In genomic region chr1:134079477-134080163, GRCm38 (mm10) we compare ENCODE assay signal across 8 mouse cellular contexts. TPM values are rescaled to one million over a fixed set of nuclear protein-coding genes. Genes with fewer than 3 reads are reported as not detected.
DNase-seq lines count a peak whose midpoint lies in the region; ATAC-seq and TF ChIP-seq lines count a peak whose summit lies in the region.

No protein-coding gene starts in this region.

- TF ChIP-seq POLR2A in olfactory bulb, adult 2 months (IDR thresholded peaks at IDR 0.05; ENCODE audit: insufficient read depth, low read depth, low read length): no peak

- peak overlapping the region; percentile 91 for H3K4me3 ChIP-seq in forebrain, embryonic 15.5 days
- H3K4me3 ChIP-seq in hindbrain, postnatal 0 days (ENCODE audit: low read length): peak overlapping the region; percentile 84
- peak overlapping the region; percentile 84 for H3K4me3 ChIP-seq in liver, embryonic 15.5 days (replicated peaks)
- peak overlapping the region; percentile 88 for H3K4me3 ChIP-seq in olfactory bulb, adult 2 months (ENCODE audit: insufficient read depth, low read depth, low read length)

- H3K27me3 ChIP-seq in forebrain, embryonic 15.5 days: no peaks in the 10 kb centered on the region
- H3K27me3 ChIP-seq in hindbrain, postnatal 0 days (ENCODE audit: insufficient read depth, low read length): no peaks in the 10 kb centered on the region
- H3K27me3 ChIP-seq in liver, embryonic 15.5 days: no peaks in the 10 kb centered on the region

- H3K27ac ChIP-seq in forebrain, embryonic 15.5 days (replicated peaks): peak overlapping the region; percentile 92
- peak overlapping the region; percentile 77 for H3K27ac ChIP-seq in hindbrain, postnatal 0 days
- H3K27ac ChIP-seq in liver, embryonic 15.5 days (replicated peaks): peak overlapping the region; percentile 93
- peak overlapping the region; percentile 92 for H3K27ac ChIP-seq in olfactory bulb, adult 2 months (ENCODE audit: insufficient read depth, low read depth, low read length)

- TF ChIP-seq CTCF in hindbrain, postnatal 0 days (IDR thresholded peaks at IDR 0.05; ENCODE audit: low read depth): no peak
- TF ChIP-seq CTCF in olfactory bulb, adult 2 months (IDR thresholded peaks at IDR 0.05; ENCODE audit: insufficient read depth, low read depth, low read length): no peak

- no peaks in the 10 kb centered on the region for H3K9me3 ChIP-seq in forebrain, embryonic 15.5 days
- H3K9me3 ChIP-seq in hindbrain, postnatal 0 days (ENCODE audit: low read length): no peaks in the 10 kb centered on the region
- no peaks in the 10 kb centered on the region for H3K9me3 ChIP-seq in liver, embryonic 15.5 days (replicated peaks)

- peak overlapping the region; percentile 72 for H3K4me2 ChIP-seq in forebrain, embryonic 15.5 days (replicated peaks)
- peak overlapping the region; percentile 80 for H3K4me2 ChIP-seq in hindbrain, postnatal 0 days (ENCODE audit: low read depth, low read length)
- H3K4me2 ChIP-seq in liver, embryonic 15.5 days: peak overlapping the region; percentile 90

- 2% methylated on average over 9 of the region's 9 CpGs for WGBS in forebrain, embryonic 15.5 days
- WGBS in hindbrain, postnatal 0 days: 3% methylated on average over 9 of the region's 9 CpGs
- 5% methylated on average over 9 of the region's 9 CpGs for WGBS in liver, embryonic 15.5 days (ENCODE audit: insufficient replicate concordance)
- WGBS in olfactory bulb, adult 2 months: 3% methylated on average over 9 of the region's 9 CpGs

- peak overlapping the region; percentile 93 for H3K9ac ChIP-seq in forebrain, embryonic 15.5 days (replicated peaks)
- peak overlapping the region; percentile 89 for H3K9ac ChIP-seq in hindbrain, postnatal 0 days (replicated peaks; ENCODE audit: low read length)
- peak overlapping the region; percentile 79 for H3K9ac ChIP-seq in liver, embryonic 15.5 days

- H3K4me1 ChIP-seq in forebrain, embryonic 15.5 days: peaks cover 54% of the 10 kb centered on the region
- H3K4me1 ChIP-seq in hindbrain, postnatal 0 days (ENCODE audit: insufficient read depth, low read length): peaks cover 26% of the 10 kb centered on the region
- peaks cover 85% of the 10 kb centered on the region for H3K4me1 ChIP-seq in liver, embryonic 15.5 days (replicated peaks)
- peaks cover 49% of the 10 kb centered on the region for H3K4me1 ChIP-seq in olfactory bulb, adult 2 months (ENCODE audit: control insufficient read depth, insufficient read depth, low read length)

- H3K36me3 ChIP-seq in forebrain, embryonic 15.5 days: peaks cover 4% of the 10 kb centered on the region; the same call in 1 of the 2 replicates
- H3K36me3 ChIP-seq in hindbrain, postnatal 0 days (ENCODE audit: insufficient read depth, low read length): 0 out of 2 replicates have a peak, but pooled peaks cover 5% of the 10 kb centered on the region
- peaks cover 33% of the 10 kb centered on the region for H3K36me3 ChIP-seq in liver, embryonic 15.5 days (replicated peaks)

- DNase-seq in cerebellum, adult 18-20 months: peak; percentile 49 to 57
- DNase-seq in cerebellum, postnatal 4 days (ENCODE audit: low spot score in 2 of 2): no peak
- peak; percentile 63 for DNase-seq in adrenal gland, postnatal 14 days
- DNase-seq in hindbrain, postnatal 0 days (ENCODE audit: low spot score): peak; percentile 54

- ATAC-seq in forebrain, embryonic 15.5 days (replicated peaks): peak; percentile 37
- ATAC-seq in hindbrain, postnatal 0 days: no peak
- peak; percentile 0; the same call in 1 of the 2 replicates for ATAC-seq in liver, embryonic 15.5 days (ENCODE audit: insufficient read depth)
- no peak for ATAC-seq in granulocyte monocyte progenitor cell, adult 5-6 weeks (replicated peaks; ENCODE audit: poor library complexity, severe bottlenecking)

RNA-seq across cellular contexts. Expression of gene Btg2, which starts 0.7 kb away (rescaled TPM):
- 36.7 and 58.2 TPM in 2 replicates for total RNA-seq in adrenal gland, postnatal 14 days (2021)
- polyA plus RNA-seq in forebrain, embryonic 15.5 days (2015; fragmentation: Nextera tagmentation; extraction: Ambion mirVana): 69.4 and 76.8 TPM in 2 replicates
- 11.2 and 26.1 TPM in 2 replicates for total RNA-seq in hindbrain, postnatal 0 days (2014; rRNA removed)
- polyA plus RNA-seq in hindbrain, postnatal 0 days (2015; fragmentation: Nextera tagmentation; extraction: Ambion mirVana): 13.2 and 14.8 TPM in 2 replicates
- 103 and 108 TPM in 2 replicates for polyA plus RNA-seq in liver, embryonic 15.5 days (2015; fragmentation: Nextera tagmentation; extraction: Ambion mirVana)
- 111 and 168 TPM in 2 replicates for polyA plus RNA-seq in olfactory bulb, adult 2 months (2012; ENCODE audit: insufficient read depth, insufficient read length, low replicate concordance, missing spikeins)
- 7.2 and 13.5 TPM in 2 replicates for total RNA-seq in granulocyte monocyte progenitor cell, adult 5-6 weeks (2014; fragmentation: Nextera tagmentation)
- total RNA-seq in granulocyte monocyte progenitor cell, adult 5-6 weeks (2017): 31.3 and 33.7 TPM in 2 replicates

RNA-seq across cellular contexts. Expression of gene Chit1, which starts 31.4 kb away (rescaled TPM):
- total RNA-seq in adrenal gland, postnatal 14 days (2021): not detected in 2 replicates
- polyA plus RNA-seq in forebrain, embryonic 15.5 days (2015; fragmentation: Nextera tagmentation; extraction: Ambion mirVana): 0.17 and 0.24 TPM in 2 replicates
- total RNA-seq in hindbrain, postnatal 0 days (2014; rRNA removed): 0.14 TPM in 1 of 2 replicates, not detected in the other
- polyA plus RNA-seq in hindbrain, postnatal 0 days (2015; fragmentation: Nextera tagmentation; extraction: Ambion mirVana): 0.46 and 0.48 TPM in 2 replicates
- 0.07 and 0.20 TPM in 2 replicates for polyA plus RNA-seq in liver, embryonic 15.5 days (2015; fragmentation: Nextera tagmentation; extraction: Ambion mirVana)
- not detected in 2 replicates for polyA plus RNA-seq in olfactory bulb, adult 2 months (2012; ENCODE audit: insufficient read depth, insufficient read length, low replicate concordance, missing spikeins)
- 0.62 and 1.7 TPM in 2 replicates for total RNA-seq in granulocyte monocyte progenitor cell, adult 5-6 weeks (2014; fragmentation: Nextera tagmentation)
- total RNA-seq in granulocyte monocyte progenitor cell, adult 5-6 weeks (2017): 0.22 and 0.82 TPM in 2 replicates

RNA-seq across cellular contexts. Expression of gene Fmod, which starts 42.6 kb away (rescaled TPM):
- 13.9 and 15.3 TPM in 2 replicates for total RNA-seq in adrenal gland, postnatal 14 days (2021)
- polyA plus RNA-seq in forebrain, embryonic 15.5 days (2015; fragmentation: Nextera tagmentation; extraction: Ambion mirVana): 4.2 and 6.4 TPM in 2 replicates
- total RNA-seq in hindbrain, postnatal 0 days (2014; rRNA removed): 10.6 and 16.3 TPM in 2 replicates
- 17.0 and 21.8 TPM in 2 replicates for polyA plus RNA-seq in hindbrain, postnatal 0 days (2015; fragmentation: Nextera tagmentation; extraction: Ambion mirVana)
- polyA plus RNA-seq in liver, embryonic 15.5 days (2015; fragmentation: Nextera tagmentation; extraction: Ambion mirVana): 2.6 and 3.3 TPM in 2 replicates
- not detected in 2 replicates for polyA plus RNA-seq in olfactory bulb, adult 2 months (2012; ENCODE audit: insufficient read depth, insufficient read length, low replicate concordance, missing spikeins)
- total RNA-seq in granulocyte monocyte progenitor cell, adult 5-6 weeks (2014; fragmentation: Nextera tagmentation): not detected in 2 replicates
- not detected in 2 replicates for total RNA-seq in granulocyte monocyte progenitor cell, adult 5-6 weeks (2017)

Comparison
In these comparisons a context has a peak if more than half of its experiments do, and no peak if none do; other contexts are left out.
1. DNase-seq: peak in cerebellum, adult 18-20 months (2 of 2), adrenal gland, postnatal 14 days (single experiment) and hindbrain, postnatal 0 days (single experiment); none in cerebellum, postnatal 4 days (0 of 2).
2. ATAC-seq: peak in forebrain, embryonic 15.5 days (single experiment) and liver, embryonic 15.5 days (single experiment); none in hindbrain, postnatal 0 days (single experiment) and granulocyte monocyte progenitor cell, adult 5-6 weeks (single experiment).
3. Peak in every context shown above with its lines, with median percentiles within 50 percentile points of each other: H3K27ac ChIP-seq, H3K4me2 ChIP-seq, H3K4me3 ChIP-seq and H3K9ac ChIP-seq.